Mouse (Mus musculus): ENCODE data around the gene Gm20388. TPM values are rescaled to one million over a fixed set of nuclear protein-coding genes. Genes with fewer than 3 reads are reported as not detected.

Gene Gm20388
- polyA plus RNA-seq, 1 experiment from 2014 or later = 1.7 TPM

DNA sequence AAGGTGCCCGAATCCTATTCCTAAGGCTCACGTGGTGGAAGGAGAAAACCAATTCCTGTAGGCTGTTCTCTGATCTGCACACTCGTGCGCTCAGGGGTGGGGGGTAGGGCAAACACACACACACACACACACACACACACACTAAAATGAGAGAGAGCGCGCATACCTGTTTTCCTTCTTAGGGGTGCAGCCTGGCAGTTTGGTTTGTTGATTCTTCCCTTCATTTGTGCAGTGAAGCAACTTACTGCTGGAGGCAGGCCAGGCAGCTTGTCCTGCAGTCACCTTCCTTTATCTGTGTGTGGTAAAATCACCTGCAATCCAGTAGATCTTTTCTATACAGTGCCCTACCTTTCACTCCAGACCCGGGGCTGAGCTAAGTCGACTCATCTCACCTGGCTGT lies 3846.3 kb downstream of the Gm20388 start:
- Histone ChIP-seq H3K36me3 (no peaks in the 10 kb centered on the region), H3K9me3 (no peaks in the 10 kb centered on the region), H3K27me3 (ENCODE audit: insufficient read depth, poor library complexity, severe bottlenecking) (no peaks in the 10 kb centered on the region), H3K4me1 (replicated peaks) (peaks cover 60% of the 10 kb centered on the region), H3K27ac (no peak overlapping the region), H3K4me3 (no peak overlapping the region)
- DNase-seq (ENCODE audit: low spot score) = no peak
- WGBS = 84% methylated on average over 8 of the region's 8 CpGs

DNA sequence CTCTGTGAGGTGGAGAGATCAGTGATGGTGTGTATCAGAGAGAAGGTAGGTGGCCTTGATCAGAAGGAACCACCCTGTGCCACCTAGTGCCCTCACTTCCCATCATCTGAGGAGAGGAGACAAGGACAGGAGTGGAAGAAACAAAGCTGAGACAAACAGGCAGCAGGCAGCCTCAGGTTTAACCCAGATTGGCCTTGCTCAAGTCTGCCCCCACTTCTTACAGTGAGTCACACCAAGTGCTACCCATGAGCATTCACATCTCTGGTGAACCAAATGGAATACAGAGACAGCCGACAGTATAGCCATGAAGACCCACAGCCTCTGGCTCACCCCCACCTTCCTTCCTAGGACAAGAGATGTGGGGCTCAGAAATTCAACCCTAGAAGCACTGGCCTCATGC lies 3848.3 kb downstream of the Gm20388 start:
- 86% methylated on average over 1 of the region's 1 CpGs for WGBS
- H3K9me3 ChIP-seq = no peaks in the 10 kb centered on the region

DNA sequence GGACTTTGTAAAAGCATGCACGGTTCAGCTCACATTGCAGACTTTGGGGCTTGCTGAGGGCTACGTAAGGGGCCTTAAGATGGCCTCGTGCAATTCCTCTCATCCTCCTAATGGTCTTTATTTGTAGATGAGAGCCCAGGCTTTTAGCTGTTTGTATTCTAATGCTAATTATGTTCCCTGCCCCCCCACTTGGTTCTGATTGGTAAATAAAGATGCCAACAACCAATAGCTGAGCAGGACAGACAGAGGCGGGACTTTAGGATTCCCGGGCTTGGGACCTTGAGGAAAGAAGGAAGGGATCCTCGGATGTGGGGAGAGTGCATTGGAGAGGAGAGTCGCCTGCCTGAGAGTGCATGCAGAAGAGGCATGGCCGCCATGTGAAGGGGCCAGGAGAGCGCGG lies 3849.3 kb downstream of the Gm20388 start:
- 6% methylated on average over 10 of the region's 10 CpGs for WGBS
- Histone ChIP-seq H3K27ac (peak overlapping the region; percentile 89), H3K9me3 (no peaks in the 10 kb centered on the region), H3K27me3 (ENCODE audit: insufficient read depth, poor library complexity, severe bottlenecking) (0 out of 2 replicates have a peak, but pooled peaks cover 9% of the 10 kb centered on the region), H3K36me3 (no peaks in the 10 kb centered on the region), H3K4me3 (peak overlapping the region; percentile 47), H3K4me1 (replicated peaks) (peaks cover 39% of the 10 kb centered on the region)
- DNase-seq (ENCODE audit: low spot score) = peak; percentile 74

More for the DNA sequence above, 3848.3 kb downstream of the Gm20388 start:
- no peak overlapping the region for H3K27ac ChIP-seq
- H3K4me3 ChIP-seq = no peak overlapping the region
- no peak for DNase-seq (ENCODE audit: low spot score)
- 0 out of 2 replicates have a peak, but pooled peaks cover 9% of the 10 kb centered on the region for H3K27me3 ChIP-seq (ENCODE audit: insufficient read depth, poor library complexity, severe bottlenecking)
- no peaks in the 10 kb centered on the region for H3K36me3 ChIP-seq
- peaks cover 48% of the 10 kb centered on the region for H3K4me1 ChIP-seq (replicated peaks)

DNA sequence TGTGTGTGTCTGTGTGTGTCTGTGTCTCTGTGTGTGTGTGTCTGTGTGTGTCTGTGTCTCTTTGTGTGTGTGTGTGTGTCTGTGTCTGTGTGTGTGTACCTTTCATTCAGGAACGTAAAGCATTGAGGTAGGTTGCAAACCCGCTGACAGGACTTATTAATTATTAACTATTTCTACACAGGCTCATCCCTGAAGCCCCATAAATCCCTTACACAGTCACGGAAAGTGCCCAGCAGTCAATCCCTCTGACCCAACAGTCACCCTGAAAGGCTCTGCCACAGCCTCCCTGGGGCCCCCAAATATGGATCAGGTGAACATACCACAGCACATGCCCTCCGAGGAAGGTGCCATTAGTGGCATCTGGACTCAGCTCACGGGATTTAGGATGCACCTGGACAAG lies 3849.9 kb downstream of the Gm20388 start:
- H3K36me3 ChIP-seq = no peaks in the 10 kb centered on the region
- H3K4me3 ChIP-seq = peak overlapping the region; percentile 47
- 0 out of 2 replicates have a peak, but pooled peaks cover 9% of the 10 kb centered on the region for H3K27me3 ChIP-seq (ENCODE audit: insufficient read depth, poor library complexity, severe bottlenecking)
- no peak for DNase-seq (ENCODE audit: low spot score)
- WGBS = 71% methylated on average over 5 of the region's 5 CpGs
- no peaks in the 10 kb centered on the region for H3K9me3 ChIP-seq
- peaks cover 35% of the 10 kb centered on the region for H3K4me1 ChIP-seq (replicated peaks)
- H3K27ac ChIP-seq = peak overlapping the region; percentile 89

DNA sequence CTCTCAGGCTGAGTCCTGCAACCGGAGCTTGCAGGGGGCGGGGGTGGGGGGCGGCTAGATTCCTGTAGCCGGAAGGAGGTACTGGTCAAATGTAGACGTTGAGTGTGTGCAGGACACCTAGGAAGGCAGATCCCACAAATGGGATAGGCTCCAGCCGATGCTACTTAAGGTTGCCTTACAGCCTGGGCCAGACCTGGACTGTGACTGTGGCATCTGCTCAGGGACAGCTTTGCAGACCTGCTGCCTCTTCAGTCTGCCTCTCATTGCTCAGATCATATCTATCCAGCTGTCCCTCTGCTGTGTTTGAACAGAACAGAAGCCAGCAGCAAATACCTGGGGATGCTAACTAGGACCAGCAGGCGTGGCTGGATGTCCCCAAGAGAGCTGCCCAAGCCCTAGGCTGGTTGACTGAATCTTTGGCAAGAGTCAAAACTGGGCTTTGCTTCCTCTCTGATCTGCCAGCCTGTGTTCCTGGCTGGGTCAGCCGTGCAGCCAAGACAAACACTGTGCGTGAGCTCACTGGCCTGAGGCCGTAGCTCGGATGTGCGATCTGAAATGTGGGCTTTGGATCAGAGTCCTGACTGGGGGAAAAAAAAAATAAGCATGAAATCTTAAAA lies 3850.7 kb downstream of the Gm20388 start:
- Histone ChIP-seq H3K27me3 (ENCODE audit: insufficient read depth, poor library complexity, severe bottlenecking) (0 out of 2 replicates have a peak, but pooled peaks cover 9% of the 10 kb centered on the region), H3K36me3 (no peaks in the 10 kb centered on the region), H3K4me3 (no peak overlapping the region), H3K9me3 (no peaks in the 10 kb centered on the region), H3K27ac (peak overlapping the region; percentile 89; the same call in 1 of the 2 replicates), H3K4me1 (replicated peaks) (peaks cover 35% of the 10 kb centered on the region)
- WGBS = 50% methylated on average over 12 of the region's 12 CpGs
- no peak for DNase-seq (ENCODE audit: low spot score)

DNA sequence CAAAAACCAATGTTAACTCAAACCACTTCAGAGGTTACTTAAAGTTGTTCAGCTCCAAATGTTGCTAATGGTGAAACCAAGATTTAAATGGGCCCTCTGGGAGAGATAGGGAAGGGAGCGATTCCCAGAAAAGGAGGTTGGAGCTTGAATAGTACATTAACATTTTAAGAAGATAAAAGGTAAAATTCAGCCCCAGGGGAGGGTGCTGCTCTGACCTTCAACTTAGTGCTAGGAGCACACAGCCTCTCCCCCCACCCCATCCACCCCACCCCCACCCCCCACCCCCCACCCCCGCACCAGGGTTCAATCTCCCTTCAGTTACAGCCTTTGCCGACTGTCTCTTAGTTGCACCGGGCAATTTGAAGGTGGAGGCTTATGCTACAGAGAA lies 3851.2 kb downstream of the Gm20388 start:
- WGBS = 54% methylated on average over 4 of the region's 4 CpGs
- Histone ChIP-seq H3K36me3 (no peaks in the 10 kb centered on the region), H3K4me1 (replicated peaks) (peaks cover 34% of the 10 kb centered on the region), H3K27ac (no peak overlapping the region), H3K27me3 (ENCODE audit: insufficient read depth, poor library complexity, severe bottlenecking) (0 out of 2 replicates have a peak, but pooled peaks cover 9% of the 10 kb centered on the region), H3K4me3 (no peak overlapping the region), H3K9me3 (no peaks in the 10 kb centered on the region)
- DNase-seq (ENCODE audit: low spot score) = no peak

DNA sequence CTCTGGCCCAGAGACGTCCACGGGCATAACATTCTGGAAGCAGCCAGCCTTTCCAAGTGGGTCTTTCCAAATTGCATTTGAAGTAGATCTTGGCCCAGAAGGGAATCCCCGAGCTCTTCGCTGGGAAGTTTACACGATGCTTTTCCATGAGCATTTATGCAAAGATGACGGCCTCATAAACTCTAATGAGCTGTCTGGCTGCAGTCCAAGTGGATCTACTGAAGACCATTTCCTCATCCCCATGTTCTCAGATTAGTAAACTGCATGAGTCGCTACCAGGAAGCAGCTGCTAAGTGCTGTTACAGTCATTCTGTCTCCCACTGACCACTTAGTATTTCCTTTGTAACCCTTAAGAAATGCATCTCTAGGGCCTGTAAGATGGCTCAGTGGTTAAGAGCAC lies 3852.7 kb downstream of the Gm20388 start:
- no peak for DNase-seq (ENCODE audit: low spot score)
- Histone ChIP-seq H3K9me3 (no peaks in the 10 kb centered on the region), H3K4me1 (replicated peaks) (peaks cover 32% of the 10 kb centered on the region), H3K36me3 (no peaks in the 10 kb centered on the region), H3K27me3 (ENCODE audit: insufficient read depth, poor library complexity, severe bottlenecking) (0 out of 2 replicates have a peak, but pooled peaks cover 9% of the 10 kb centered on the region), H3K27ac (no peak overlapping the region), H3K4me3 (no peak overlapping the region)
- 87% methylated on average over 7 of the region's 7 CpGs for WGBS

DNA sequence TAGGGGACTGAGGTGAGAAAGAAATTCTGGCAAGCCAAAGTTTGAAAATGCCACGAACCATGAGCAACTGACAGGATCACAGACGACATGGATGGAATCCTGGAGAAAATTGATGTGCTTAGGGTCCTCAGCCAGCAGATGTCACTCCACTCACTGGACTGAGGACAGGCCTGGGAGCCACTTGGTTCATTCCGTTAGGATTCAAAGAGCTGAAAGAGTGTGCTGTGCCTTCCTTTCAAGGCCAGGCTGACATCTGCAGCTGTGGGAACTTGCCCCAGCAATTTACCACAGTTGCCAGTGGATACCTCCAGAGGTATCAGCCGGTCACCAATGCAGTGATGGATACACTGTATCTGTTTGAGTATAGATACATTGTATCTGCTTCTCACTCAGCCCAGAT lies 3854.0 kb downstream of the Gm20388 start:
- WGBS = 34% methylated on average over 4 of the region's 4 CpGs
- Histone ChIP-seq H3K4me3 (no peak overlapping the region), H3K36me3 (no peaks in the 10 kb centered on the region), H3K27ac (no peak overlapping the region), H3K27me3 (ENCODE audit: insufficient read depth, poor library complexity, severe bottlenecking) (0 out of 2 replicates have a peak, but pooled peaks cover 9% of the 10 kb centered on the region), H3K4me1 (replicated peaks) (peaks cover 28% of the 10 kb centered on the region), H3K9me3 (no peaks in the 10 kb centered on the region)
- peak; percentile 44 for DNase-seq (ENCODE audit: low spot score)

DNA sequence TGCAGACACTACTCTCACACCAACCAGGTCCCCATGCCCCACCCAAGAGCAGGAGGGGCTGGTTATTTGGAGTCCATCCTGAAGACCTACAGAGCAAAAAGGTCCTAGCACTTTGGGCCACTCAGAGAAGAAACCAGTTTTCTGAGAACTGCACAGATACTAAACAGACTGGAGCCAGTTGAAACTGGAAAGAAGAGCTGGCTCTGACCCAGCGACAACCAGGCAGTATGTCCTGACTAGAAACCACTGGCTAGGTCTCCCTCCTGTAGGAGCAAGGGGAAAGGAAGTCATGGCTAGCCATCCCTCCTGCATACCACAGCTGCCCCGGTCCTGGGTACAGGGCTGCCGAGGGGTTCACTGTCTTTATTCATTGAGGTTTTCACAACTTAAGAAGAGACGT lies 3855.9 kb downstream of the Gm20388 start:
- 83% methylated on average over 4 of the region's 4 CpGs for WGBS
- Histone ChIP-seq H3K27ac (no peak overlapping the region), H3K27me3 (ENCODE audit: insufficient read depth, poor library complexity, severe bottlenecking) (0 out of 2 replicates have a peak, but pooled peaks cover 9% of the 10 kb centered on the region), H3K4me1 (replicated peaks) (peaks cover 10% of the 10 kb centered on the region), H3K9me3 (no peaks in the 10 kb centered on the region), H3K4me3 (no peak overlapping the region), H3K36me3 (no peaks in the 10 kb centered on the region)
- DNase-seq (ENCODE audit: low spot score) = no peak

DNA sequence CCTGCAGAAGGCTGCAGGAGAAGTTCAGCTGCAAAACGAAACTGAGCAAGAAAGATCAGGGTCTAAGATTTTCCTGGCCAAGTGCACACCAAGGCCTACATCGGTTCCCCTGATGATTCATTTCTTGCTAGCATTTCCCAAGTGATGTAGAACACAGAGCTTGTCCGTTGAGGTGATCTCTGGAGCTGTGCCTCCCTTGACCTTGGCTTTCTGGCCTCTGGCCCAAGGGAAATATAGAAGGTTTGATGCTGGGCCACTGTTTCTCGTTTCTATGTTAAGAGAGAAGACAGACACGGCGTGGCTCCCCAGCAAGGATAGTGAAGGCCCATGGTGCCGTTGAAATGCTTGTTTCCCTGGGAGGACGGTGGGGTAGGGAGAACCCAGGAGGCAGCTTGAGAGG lies 3857.2 kb downstream of the Gm20388 start:
- H3K4me3 ChIP-seq = no peak overlapping the region
- no peaks in the 10 kb centered on the region for H3K4me1 ChIP-seq (replicated peaks)
- 76% methylated on average over 8 of the region's 8 CpGs for WGBS
- H3K27me3 ChIP-seq (ENCODE audit: insufficient read depth, poor library complexity, severe bottlenecking) = 0 out of 2 replicates have a peak, but pooled peaks cover 4% of the 10 kb centered on the region
- DNase-seq (ENCODE audit: low spot score) = no peak
- H3K36me3 ChIP-seq = no peaks in the 10 kb centered on the region
- no peak overlapping the region for H3K27ac ChIP-seq
- H3K9me3 ChIP-seq = no peaks in the 10 kb centered on the region

DNA sequence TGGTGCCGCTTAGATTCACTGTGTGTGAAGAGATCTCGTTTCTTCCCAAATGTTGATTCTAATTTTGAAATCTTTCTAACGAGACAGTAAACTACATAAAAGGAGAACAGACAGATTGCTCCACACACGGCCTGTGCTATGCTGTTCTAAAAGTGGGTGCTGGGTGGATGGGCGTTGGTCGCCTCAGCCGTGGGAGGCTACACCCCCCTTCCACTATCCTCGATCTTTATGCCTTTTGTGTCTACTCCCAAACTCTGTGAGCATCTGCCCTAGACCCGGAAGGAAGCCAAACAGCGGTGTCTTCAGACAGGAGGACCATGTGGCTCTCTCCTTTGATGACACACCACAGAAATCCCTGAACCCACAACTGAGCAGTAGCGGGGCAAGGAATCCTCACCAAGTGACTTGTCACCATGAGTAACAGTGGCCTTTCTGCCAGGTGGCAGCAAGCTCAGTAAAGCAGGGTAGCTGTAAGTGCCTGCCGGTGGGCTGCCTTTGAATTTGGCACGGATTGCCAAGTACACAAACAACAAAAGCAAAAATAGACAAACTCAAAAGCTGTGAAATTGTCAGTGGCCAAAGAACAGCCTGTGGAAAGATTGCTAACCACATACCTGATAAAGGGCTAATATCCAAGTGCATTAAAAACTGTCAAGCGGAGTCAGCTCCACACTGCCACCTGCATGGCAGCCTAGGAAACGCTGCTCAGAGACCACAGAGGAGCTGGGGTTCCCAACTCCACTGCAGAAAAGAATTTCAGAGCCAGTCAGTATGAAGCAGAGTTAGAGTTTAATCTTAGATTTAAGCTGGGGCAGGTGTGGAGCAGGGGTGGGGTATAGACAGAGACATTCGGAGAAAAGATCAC lies 3858.1 kb downstream of the Gm20388 start:
- H3K27me3 ChIP-seq (ENCODE audit: insufficient read depth, poor library complexity, severe bottlenecking) = no peaks in the 10 kb centered on the region
- H3K27ac ChIP-seq = no peak overlapping the region
- H3K4me3 ChIP-seq = no peak overlapping the region
- 70% methylated on average over 16 of the region's 16 CpGs for WGBS
- no peaks in the 10 kb centered on the region for H3K9me3 ChIP-seq
- DNase-seq (ENCODE audit: low spot score) = peak; percentile 52
- peaks cover 8% of the 10 kb centered on the region; the same call in 1 of the 2 replicates for H3K4me1 ChIP-seq (replicated peaks)
- no peaks in the 10 kb centered on the region for H3K36me3 ChIP-seq

DNA sequence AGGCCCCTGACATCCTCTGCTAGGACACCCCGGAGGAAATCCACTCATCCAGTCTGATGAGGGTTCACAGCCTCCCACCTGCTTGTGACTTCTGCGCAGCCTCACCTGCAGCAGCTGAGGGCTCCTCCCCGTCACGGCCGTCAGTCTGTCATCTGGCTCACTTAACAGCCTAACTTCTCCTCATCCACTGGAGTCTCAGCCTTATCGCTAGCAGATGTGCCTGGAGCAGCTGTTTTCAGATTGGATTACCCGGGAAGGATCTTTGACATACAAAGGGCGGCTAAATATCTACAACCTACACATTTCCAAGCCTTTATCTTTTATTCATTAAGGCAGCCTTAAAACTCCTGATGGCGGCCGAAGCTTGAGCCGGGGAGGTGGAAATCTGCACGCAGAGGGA lies 3862.8 kb downstream of the Gm20388 start:
- Histone ChIP-seq H3K27me3 (ENCODE audit: insufficient read depth, poor library complexity, severe bottlenecking) (no peaks in the 10 kb centered on the region), H3K27ac (no peak overlapping the region), H3K36me3 (no peaks in the 10 kb centered on the region), H3K4me1 (replicated peaks) (peaks cover 22% of the 10 kb centered on the region), H3K4me3 (no peak overlapping the region), H3K9me3 (no peaks in the 10 kb centered on the region)
- no peak for DNase-seq (ENCODE audit: low spot score)
- WGBS = 73% methylated on average over 12 of the region's 12 CpGs

DNA sequence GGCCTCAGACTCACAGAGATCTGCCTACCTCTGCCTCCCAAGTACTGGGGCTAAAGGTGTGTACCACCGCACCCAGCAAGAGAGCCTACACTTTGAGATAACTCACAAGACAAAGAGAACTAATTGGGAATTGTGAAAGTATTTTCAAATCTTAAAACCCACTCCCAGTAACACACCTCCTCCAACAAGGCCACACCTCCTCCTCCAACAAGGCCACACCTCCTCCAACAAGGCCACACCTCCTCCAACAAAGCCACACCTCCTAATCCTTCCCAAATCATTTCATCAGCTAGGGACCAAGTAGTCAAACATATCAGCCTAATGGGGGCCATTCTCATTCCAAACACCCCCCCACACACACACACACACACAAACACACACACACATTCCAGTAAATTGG lies 3863.8 kb downstream of the Gm20388 start:
- H3K27ac ChIP-seq = no peak overlapping the region
- no peak for DNase-seq (ENCODE audit: low spot score)
- H3K4me3 ChIP-seq = no peak overlapping the region
- H3K4me1 ChIP-seq (replicated peaks) = peaks cover 22% of the 10 kb centered on the region
- H3K36me3 ChIP-seq = no peaks in the 10 kb centered on the region
- no peaks in the 10 kb centered on the region for H3K9me3 ChIP-seq
- no peaks in the 10 kb centered on the region for H3K27me3 ChIP-seq (ENCODE audit: insufficient read depth, poor library complexity, severe bottlenecking)
- WGBS = 97% methylated on average over 1 of the region's 1 CpGs

All from hindbrain, embryonic 10.5 days (tissue).